Mouse (Mus musculus): Measurements from ENCODE around the gene Plcb4.
"Not testable (repeated sequence)": the region's sequence is repeated elsewhere in the genome, so short reads cannot be mapped to it uniquely, and the experiment has no call there.

Plcb4 gene

DNA sequence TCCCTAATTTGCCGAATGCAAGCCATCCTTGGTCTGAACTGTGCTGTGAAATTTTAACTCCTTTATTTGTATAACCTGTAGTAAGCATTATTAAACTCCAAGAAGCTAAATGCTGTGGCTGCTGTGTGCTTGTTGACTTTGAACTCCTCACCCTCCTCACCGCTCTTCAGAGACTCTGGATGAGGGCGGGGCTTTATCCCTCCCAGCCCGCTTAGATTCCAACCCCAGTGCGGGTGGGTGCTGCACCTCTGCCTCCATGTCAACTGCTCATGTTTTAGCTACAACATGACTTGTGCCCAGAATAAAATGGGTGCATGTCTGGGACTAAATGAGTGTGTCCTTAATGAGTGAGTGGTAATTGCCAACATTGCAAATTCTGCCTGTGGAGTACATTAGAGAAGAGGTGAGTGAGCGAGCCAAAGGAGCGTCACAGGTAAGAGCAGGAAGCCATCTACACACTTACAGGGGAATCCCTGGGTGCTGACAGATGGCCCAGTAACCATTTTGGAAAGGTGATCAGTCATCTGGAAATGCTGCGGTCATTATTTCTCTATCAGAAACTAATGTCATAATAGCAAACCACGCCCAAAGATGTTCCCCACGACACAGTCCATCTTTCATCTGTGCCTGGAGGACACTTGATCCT is 13.8 kb downstream of the Plcb4 start:
- DNase-seq (ENCODE audit: inconsistent age in 2 of 2, low spot score in 1 of 2) = no peak

DNA sequence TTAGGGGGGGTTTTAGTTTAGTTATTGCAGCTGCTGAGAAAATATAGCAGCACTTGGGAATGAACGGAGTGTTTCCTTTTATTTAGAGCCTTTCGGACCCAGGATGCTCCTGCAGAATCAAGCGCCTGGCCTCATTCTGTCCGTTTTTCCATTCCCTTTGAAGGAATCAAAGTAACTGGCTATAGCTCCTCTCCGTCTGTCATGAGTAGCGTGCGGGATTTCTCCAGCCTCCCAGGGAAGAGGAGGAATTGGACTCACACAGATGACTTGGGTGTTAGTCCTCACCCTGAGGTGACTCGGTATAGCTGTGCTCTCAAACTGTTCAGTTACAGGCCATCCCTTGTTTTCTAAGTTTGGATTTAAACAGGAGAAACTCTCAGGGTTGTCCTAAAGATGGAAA is 14.8 kb downstream of the Plcb4 start:
- no peak for DNase-seq (ENCODE audit: inconsistent age in 2 of 2, low spot score in 1 of 2)

DNA sequence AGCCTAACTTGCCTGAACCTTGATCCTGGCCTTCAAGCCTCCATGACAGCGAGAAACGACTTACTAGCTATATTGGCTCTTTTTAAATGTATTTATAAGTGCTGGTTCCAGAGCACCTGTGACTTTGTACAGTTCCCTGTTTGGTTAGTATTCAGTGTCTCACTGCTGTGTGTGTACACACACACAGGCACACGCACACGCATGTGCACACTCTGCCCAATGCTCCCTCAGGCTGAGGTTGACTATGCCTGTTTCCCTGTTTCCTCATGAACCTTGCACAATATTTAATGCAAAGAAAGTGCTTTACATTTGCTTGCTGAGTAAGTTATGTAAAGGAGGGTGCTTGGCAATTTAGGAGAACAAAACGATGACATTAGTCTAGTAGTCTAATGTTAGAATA is 16.5 kb downstream of the Plcb4 start:
- no peak for DNase-seq (ENCODE audit: inconsistent age in 2 of 2, low spot score in 1 of 2)

DNA sequence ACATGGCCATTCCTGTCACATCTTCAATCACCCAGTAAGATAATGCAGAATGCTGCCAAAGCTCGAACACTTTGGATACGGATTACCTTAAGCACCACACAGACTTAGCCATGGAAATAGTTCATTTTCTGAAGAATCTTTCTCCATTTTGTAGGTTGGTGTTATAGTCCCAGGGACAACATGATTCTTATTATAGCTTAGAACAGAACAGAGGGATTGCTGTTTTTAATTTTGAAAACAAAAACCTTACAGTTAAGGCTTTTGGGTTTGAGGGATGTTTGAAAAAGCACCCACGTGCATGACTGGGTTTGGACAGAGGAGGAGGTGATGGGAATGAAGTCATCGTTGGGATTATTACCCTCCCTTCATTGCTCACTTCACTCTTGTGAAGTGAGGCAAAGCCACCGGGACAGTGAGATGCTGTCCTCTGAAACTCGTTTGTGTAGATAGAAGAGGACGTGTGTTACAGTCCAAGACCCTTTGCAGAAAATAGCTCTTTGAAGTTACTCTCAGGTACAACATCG is 18.2 kb downstream of the Plcb4 start:
- DNase-seq (ENCODE audit: inconsistent age in 2 of 2, low spot score in 1 of 2) = no peak

DNA sequence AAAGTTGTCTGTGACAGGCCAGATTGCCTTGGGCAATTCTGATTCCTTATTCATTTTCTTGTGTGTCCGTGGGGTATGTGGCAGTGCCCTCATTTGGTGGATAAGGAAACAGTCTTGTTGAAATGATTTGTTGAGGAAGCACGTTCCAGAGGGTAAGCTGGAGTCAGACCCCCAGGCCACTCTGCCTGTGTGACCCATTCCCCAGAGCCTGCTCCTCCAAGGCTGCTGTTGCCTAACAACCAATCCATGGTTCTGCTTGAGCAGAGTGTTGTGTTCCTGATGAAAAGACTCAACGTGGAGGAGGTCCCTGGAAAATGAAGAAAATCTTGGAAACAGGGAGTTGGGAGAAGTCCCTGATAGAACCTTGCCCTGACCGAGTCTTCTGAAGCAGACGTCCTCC is 18.8 kb downstream of the Plcb4 start:
- DNase-seq (ENCODE audit: inconsistent age in 2 of 2, low spot score in 1 of 2) = no peak

DNA sequence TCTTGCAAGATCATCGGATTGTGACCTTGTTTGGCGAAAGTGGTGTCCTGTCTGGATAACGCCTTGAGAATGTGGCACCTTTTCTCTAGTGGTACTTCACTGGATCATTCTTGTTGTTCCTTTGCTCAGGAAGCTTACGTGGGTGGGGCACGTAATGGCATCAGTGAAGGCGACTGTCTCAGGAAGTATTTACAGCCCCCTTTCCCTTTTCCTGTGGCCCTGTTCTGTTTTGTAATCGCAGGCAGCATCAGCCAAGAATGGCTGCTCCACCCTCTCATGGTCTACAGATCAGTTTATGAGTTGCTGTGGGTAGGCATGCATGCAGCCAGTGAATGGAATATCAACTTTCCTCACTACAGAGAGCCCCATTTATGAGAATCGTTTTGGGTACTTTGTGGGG is 21.2 kb downstream of the Plcb4 start:
- DNase-seq (ENCODE audit: inconsistent age in 2 of 2, low spot score in 1 of 2) = no peak

DNA sequence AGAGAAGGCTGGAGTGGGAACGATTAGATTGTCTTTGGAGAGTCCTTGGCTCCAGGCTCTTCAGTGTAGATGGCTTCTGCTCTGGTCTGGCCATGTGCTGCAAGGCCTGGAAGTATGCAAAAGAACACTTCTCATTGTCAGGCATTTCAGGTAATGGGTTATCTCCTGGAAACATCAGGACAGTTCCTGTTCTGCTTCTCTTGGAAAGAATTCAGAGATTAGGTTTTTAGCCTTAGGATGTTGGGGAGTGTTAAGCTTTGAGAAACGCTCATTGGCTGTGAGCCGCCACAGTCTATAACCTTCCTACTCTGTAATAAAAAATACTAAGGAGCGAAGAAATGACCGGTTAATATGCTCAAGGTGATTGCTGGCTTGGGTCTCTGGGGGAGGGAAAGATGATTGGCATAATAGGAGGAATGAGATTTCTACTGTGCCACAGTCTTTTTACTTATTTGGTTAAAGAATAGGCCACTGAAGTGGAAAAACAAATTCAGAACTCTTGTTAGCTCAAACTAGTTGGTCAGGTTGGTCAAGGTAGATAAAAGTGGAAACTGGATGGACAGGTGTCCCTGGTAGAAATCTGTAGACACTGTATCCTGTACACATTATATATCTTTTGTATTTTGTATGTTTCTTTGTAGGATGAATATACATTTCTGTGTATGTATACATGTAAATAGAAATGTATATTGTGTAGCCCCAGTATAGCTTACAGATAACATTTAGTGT is 21.8 kb downstream of the Plcb4 start:
- no peak for DNase-seq (ENCODE audit: inconsistent age in 2 of 2, low spot score in 1 of 2)

DNA sequence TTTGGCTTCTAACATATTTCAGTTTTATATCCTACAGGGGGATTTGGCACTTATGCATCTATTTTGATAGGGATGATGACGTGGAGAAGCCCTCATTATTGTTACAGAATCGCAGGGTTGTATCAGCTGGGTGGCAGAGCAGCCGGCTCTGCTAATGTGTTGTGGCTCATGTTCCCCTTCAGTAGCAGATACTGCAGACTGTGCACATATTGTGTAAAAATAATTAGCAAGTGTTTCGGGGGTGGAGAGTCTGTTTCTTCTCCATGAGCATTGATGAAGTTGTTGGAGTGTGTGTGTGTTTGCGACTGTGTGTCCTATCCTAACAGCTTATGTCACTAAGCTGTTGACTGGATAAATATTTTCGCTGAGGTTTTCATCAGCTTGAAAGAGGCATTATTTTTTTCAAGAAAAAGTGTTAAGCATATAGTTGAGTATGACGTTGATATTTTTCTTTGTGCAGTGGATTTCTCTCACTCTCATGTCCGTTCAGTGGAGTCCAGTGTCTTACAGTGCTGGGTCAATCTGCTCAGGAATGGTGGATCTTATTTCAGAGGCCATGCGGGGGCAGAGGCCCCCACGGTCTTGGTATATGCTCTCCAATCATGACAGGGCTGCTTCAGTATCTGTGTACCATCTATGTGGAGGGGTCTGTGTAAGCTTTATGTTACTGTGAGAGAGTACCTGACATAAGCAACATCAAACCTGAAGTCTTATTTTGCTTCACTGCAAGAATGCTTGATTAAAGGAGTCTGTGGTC is 25.1 kb downstream of the Plcb4 start:
- DNase-seq (ENCODE audit: inconsistent age in 2 of 2, low spot score in 1 of 2) = no peak

DNA sequence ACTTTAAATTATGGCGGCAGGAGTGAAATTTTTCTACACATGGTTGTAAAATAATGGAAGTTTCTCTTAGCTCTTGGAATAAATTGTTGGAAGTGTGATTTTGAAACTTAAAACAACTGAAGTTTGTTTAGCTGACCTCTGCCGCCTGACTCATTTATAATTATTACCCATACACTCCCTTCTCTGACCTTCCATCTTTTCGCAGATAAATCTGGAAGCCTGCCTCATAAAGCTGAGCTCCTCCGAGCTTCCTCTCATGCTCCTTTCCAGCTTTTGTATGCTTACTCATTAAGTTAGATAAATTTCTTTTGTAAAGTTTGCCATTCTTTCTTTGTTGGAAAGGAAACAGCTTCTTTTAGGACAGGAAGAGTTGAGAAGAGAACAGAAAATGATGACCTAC is 27.9 kb downstream of the Plcb4 start:
- DNase-seq (ENCODE audit: inconsistent age in 2 of 2, low spot score in 1 of 2) = no peak

DNA sequence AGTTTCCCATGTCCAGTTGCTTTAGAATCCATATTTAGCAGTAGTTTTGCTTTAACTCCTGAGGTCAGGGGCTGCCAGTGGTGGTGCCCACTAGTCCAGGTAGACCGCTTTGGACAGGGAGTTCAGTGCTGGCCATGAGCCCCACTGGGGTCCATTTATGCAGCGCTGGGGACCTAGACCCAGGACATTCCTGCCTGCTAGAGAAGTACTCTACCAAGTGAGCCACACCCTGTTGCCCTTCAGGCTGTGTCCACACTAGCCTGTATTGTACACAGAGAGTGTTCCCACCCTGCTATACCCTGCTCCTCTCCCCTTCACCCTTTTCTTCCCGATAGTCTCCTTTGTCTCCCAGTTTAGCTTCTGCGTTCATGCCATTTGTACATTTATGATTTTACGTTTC is 28.8 kb downstream of the Plcb4 start:
- no peak for DNase-seq (ENCODE audit: inconsistent age in 2 of 2, low spot score in 1 of 2)

DNA sequence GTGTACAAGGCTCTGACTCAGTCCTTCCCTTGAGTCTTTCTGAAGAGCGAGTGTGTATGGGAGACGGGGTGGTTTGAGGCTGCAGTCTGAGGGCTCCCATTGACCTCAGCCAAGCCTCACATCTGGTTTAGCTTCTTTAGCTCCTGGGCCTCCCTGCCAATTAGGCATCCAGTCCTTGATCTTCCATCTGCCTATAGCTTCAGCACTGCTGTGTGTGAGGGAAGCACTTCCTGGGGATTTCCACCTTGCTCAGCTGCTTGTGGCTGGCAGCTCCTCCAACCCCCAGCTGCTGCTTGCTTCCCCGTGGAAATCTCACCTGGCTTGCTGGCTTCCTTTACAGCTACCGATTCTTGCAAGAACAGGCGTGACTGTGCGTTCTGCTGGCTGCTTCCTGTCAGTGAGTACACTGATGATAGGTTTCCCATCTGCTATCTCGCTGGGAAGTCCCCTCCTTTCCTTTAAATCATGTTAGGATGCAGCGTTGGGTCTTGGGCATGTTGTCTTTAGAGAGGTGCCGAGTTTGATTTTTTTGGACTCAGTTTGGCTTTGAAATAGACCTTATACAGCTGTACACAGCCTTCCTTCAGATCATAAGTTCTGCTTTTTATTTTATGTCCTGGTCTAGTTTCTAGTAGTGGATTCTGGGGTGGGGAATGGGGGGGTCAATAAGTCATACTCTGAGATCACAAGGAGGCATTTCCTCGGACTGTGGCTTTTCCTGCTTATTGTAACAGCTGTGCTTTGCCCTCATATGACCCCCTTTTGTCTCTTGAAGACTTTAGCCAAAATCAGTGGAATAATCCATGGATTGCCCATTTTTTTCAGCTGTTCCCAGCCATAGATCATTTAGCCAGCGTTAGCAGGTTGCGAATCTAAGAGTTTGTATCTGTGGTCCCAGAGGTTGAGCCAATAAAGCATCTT is 34.0 kb downstream of the Plcb4 start:
- DNase-seq (ENCODE audit: inconsistent age in 2 of 2, low spot score in 1 of 2) = peak in 1 of 2 experiments; percentile 66

DNA sequence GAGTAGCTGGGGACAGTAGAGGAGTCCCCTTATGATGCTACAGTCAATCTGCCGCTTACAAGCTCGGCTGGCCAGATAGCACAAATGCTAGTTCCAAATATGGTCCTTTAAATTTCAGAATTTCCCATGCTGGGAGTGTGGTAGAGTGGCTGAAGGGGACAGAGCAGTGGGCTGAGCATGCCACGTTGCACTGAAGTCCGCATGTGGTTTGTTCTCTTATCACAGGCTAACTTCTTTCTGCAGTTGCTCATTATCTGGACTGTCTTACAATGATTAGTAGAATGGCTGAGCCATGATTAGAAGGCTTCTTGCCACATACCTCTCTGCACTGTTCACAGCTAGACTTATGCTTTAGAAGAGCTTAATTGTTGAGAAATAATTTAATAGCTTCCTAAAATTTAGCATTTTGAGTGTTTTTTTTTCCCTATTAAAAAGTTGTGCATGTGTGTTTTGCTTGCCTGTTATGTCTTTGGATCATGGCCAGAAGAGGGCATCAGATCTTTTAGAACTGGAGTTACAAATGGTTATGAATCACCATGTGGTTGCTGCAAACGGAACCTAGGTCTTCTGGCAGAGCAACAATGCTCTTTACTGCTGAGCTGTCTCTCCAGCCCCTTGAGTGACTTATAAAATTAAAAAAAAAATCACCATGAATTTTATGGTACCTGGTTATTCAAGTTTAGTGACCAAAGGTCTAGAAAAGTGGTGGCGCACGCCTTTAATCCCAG is 42.0 kb downstream of the Plcb4 start:
- peak in 1 of 2 experiments; percentile 44 for DNase-seq (ENCODE audit: inconsistent age in 2 of 2, low spot score in 1 of 2)

DNA sequence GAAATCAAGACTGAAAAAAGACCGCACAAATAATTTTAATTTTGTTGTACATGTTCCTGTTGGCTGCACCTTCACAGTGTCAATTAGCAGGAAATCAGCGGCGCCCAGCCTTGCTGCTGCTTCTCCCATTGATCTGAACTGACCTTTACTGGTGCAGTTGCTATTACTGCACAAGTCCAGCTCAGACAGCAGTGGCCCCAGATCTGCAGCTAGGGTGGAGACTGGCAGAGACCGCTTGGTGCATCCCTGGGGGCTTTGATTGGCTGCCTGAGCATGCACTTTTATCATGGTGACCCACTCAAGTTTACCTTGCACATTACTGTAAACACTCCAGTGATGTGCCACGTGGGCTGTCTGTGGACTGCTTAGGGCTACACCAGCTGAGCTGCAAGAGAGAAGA is 45.9 kb downstream of the Plcb4 start:
- no peak for DNase-seq (ENCODE audit: inconsistent age in 2 of 2, low spot score in 1 of 2)

DNA sequence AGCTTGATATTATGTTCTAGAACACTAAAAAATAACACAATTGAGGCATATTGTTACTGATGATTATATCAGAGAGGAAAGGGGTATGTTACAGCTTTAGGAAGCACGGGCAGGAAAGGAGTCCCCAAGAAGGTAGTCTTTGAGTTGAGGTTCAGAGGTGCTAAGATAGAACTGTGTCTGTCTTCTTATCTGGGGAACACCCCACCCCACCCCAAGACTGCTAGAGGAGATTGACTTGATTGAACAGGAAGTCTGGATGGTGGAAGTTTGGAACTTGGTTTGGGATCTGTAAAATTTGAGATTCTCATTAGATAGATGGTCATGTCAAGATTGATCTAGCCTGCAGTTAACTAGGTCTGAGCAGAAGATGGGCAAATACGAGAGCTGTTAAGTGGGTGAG is 48.5 kb downstream of the Plcb4 start:
- no peak for DNase-seq (ENCODE audit: inconsistent age in 2 of 2, low spot score in 1 of 2)

DNA sequence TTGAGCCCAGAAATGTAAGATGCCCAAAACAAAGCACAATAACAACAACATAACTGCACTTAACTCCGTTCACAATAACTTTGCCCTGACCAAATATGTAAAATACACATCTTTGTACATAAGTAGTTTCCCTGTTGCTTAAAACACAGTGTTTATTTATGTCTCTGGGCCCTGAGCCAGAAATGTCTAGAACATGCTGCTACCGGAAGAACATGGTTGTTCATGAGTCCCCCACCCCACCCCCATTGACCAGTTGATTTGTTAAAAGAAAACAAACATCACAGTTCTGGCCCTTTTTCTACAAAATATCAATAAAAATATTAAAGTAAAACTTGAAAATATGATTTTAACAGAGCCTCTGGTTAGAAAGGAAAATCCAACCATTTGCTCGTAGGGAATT is 49.6 kb downstream of the Plcb4 start:
- DNase-seq (ENCODE audit: inconsistent age in 2 of 2, low spot score in 1 of 2) = no peak

DNA sequence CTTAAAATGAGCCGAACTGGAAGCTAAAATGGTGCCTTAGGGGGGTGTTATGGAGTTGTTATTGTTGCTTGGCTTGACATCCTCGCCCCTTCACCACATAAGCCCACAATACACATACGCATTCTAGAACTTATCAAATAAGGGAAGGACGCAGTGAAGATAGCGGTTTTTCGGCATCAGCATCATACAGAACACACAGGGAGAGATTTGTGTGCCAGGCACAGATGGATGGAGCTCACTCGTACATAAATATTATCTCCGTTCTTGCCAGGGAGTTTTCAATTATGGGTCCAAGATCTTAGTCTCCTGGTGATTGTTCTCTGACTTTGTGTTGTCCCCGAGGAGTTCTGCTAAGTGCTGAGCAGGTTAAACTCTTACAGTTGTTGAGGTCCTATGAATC is 50.0 kb downstream of the Plcb4 start:
- no peak for DNase-seq (ENCODE audit: inconsistent age in 2 of 2, low spot score in 1 of 2)

DNA sequence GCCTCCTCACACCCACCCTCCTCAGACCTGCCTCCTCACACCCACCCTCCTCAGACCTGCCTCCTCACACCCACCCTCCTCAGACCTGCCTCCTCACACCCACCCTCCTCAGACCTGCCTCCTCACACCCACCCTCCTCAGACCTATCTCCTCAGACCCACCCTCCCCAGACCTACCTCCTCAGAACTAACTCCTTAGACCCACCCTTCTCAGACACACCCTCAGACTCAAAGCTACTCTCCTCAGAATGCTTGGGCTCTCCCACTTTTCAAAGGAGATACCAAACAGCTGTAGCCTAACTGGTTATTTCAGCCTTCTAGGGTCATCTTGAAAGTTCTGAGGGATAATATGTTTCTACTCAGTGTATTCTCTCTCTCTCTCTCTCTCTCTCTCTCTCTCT is 50.9 kb downstream of the Plcb4 start:
- not testable (repeated sequence) for DNase-seq (ENCODE audit: inconsistent age in 2 of 2, low spot score in 1 of 2)

DNA sequence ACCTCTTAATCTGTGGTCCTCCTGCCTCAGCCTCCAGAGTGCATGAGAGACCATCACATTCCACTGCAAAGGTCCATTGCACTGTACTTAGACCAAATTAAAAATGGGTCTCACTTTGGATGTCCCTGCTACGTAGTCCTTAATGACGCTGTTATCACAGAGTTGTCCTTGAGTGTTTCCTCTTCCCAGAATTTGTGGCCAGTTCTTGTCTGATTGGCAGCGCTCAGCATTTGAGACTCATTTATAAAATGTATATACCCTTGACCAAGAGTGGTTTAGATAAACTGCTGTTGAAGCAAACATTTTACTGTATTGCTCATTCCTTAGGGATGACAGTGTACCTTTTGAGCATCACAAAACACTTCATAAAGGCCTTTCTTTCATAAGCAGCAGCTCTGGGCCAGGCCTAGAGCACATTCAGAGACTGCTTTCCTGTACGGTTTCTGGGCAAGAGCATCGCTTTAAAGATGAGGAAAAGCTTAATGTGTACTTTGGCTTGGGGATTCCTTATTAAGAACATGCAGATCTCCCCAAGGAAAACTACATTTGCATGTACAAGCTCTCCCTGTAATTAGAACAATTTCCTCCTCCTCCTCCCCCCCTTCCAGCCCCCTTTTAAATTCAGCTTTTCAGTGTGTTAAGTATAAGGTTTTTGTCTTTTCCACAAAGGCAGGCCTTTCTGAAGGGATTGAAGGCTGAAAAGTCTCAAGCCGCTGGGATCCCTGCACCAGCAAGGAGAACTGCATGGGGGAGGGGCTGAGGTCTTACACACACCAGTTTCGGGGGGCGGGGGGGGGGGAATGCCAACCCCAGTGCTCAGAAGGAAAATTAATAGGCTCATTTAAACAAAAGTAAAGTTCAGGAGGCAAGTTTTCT is 52.5 kb downstream of the Plcb4 start:
- peak in 1 of 2 experiments; percentile 58 for DNase-seq (ENCODE audit: inconsistent age in 2 of 2, low spot score in 1 of 2)

DNA sequence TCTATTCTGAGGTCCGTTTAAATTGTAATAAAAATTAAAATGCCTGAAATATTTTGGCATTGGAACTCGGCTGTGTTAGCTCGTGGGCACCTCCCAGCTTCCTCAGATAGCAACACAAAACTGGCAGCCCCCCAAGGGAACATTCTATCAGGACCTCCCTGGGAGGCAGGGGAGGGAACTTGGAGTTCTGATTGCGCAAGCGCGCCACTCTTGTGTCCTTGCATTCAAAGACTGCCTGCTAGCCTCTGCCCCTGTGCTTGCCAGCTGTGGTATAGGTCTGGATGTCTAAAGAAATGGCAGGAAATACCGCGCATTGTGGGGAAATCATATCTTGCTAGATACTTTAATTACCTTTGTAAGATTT is 53.1 kb downstream of the Plcb4 start:
- DNase-seq (ENCODE audit: inconsistent age in 2 of 2, low spot score in 1 of 2) = peak; percentile 92 to 95
